Mouse (Mus musculus) G1E (cell line): ENCODE data around the gene Wdr66.

ENCODE experiments used
- CTCF ChIP-seq: IDR thresholded peaks from 2 replicates; pipeline ENCODE4 v1.5.1; 2012; ENCODE audit warnings: low read depth, low read length, inconsistent platforms, mixed read lengths
- GATA1 ChIP-seq: IDR thresholded peaks from 2 replicates; pipeline ENCODE4 v1.6.1; 2012; ENCODE audit warnings: borderline replicate concordance, low read length, inconsistent platforms, mixed read lengths
- GATA2 ChIP-seq: IDR thresholded peaks from 2 replicates; pipeline ENCODE4 v1.6.1; 2012; ENCODE audit warnings: low read depth, low read length, inconsistent platforms, borderline replicate concordance
- POLR2AphosphoS5 ChIP-seq: IDR thresholded peaks from 2 replicates; pipeline ENCODE4 v1.6.1; 2012; ENCODE audit warnings: low read depth, low read length, inconsistent platforms; ENCODE audit not compliant: insufficient replicate concordance

DNA sequence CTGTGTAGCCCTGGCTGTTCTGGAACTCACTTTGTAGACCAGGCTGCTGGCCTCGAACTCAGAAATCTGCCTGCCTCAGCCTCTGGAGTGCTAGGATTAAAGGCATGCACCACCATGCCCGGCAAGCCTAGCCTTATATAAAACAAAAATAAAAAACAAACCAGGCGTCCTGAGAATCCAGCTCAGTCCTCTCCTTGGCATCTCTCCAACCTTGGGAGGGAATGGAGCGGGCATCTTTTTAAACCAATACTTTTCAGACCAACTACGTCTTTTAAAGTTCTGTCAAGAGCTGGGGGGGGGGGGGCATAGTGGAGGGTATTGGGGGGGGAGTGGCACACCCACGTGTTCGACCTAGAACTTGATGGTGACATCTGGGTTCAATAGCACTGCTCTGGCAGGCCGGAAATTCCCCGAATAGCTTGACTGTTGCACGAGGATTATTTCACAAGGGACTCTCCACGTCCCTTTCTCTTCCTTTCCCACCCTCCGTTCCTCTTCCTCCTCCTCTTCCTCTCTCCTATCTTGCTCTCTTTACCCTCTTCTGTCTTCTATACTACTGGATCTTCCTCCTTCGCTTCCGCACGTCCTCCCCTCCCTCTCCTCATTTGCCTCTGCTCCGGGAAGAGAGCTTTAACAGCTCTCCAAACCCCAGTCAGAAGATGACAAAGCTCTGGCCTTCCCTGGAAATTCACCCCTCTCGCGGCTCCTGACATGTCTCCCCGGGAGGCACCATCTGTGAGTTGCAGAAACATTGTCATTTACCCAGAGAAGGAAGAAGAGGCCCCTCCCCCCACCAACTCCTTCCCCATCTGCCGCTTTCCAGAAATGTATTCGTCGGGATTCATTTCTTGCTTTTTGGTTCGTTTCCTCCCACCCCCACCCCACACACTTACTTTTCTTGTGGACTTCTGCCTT is 5.2 kb downstream of the Wdr66 start:
- TF ChIP-seq CTCF (no peak), GATA1 (no peak), GATA2 (no peak), POLR2AphosphoS5 (no peak)
